Mouse (Mus musculus) testis, postnatal 14 days (tissue): ENCODE measurements around the gene Aicda.
"Not testable (repeated sequence)": the region's sequence is repeated elsewhere in the genome, so short reads cannot be mapped to it uniquely, and the experiment has no call there.

ENCODE experiments used
- DNase-seq: peaks from one replicate; pipeline ENCODE4 v3.0.0; 2021; ENCODE audit warnings: low spot score

Aicda gene

DNA sequence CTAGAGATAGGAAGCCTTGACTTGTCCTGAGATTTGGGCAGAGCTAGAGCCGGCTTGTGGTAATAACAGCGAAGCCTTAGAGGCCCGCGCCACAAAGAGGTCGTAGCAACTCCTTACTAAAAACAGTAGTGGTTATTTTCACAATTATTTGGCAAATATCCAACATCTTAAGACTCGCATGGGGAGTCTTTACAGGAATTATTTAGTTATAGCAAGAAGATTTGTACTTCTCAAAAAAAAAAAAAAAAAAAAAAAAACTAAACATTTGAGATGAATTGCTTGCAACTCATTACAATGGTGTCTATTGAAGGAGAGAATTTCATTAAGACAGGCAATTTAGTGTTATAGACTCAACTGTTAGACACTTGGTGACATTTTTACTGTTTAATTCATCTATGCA is 501 bp downstream of the Aicda start:
- DNase-seq = no peak

DNA sequence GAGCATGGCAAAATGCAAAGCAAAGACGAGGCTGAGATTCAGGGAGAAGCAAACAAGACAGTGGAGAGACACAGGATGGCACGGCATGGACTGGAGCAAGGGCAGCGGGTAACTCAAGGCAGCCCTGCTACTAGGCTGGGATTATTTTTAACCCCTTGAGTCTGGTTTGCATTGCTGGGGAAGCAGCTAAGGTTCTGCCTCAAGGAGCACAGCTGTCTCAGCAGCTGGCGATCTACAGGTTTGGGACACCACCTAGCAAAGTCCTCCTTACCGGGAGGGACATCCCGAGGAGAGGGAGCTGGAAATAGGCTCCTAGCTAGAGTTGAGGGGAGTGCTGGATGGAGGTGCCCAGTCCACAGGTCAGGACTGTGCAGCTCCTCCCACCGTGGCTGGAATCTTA is 1.7 kb downstream of the Aicda start:
- DNase-seq = no peak

GRCm38 (mm10) chr6:122556959-122557561 is 3.5 kb downstream of the Aicda start:
- peak; percentile 42 for DNase-seq

- peak; percentile 63 for DNase-seq
These were observed 6.8 kb downstream of the Aicda start for GRCm38 (mm10) chr6:122560427-122560826.

DNA sequence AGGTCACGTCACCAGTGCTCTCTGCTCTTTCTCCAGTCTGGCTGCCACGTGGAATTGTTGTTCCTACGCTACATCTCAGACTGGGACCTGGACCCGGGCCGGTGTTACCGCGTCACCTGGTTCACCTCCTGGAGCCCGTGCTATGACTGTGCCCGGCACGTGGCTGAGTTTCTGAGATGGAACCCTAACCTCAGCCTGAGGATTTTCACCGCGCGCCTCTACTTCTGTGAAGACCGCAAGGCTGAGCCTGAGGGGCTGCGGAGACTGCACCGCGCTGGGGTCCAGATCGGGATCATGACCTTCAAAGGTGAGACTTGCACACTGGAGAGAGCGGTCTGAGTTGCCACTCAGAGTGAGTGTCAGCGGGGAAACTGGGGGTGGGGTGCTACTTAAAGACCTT is 7.4 kb downstream of the Aicda start:
- no peak for DNase-seq

- DNase-seq = peak; percentile 21
These were observed 8.9 kb downstream of the Aicda start for GRCm38 (mm10) chr6:122562463-122562862.

DNA sequence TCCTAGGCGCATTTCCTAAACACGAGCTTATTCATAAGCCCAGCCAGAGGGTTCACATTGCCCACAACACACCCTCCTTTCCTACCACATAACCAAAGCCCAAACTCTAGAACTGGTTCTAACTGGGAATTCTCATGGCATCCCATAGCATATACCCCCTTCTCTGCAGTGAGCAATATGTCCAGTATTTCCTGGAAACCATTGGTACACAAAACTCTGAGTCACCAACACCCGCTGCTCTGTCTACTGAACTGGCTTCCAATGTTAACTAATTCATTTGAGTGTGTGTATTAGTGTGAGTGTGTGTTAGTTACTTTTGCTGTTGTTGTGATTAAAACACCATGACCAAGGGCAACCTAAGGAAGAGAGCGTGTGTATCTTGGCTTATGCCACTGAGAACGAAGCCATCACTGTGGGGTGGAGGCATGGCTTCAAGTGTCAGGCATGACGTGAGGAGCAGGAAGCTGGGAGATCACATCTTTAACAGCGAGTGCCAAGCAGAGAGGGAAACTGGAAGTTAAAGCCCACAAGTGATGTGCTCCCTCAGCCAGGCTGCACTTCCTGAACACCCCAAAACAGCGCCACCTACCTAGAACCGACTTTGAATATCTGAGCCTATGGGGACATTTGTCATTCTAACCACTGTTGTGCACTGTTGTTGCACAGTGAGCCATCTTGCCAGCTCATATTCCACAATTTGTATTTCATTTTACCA is 11.6 kb downstream of the Aicda start:
- DNase-seq = no peak

GRCm38 (mm10) chr6:122569113-122569512 is 15.5 kb downstream of the Aicda start:
- DNase-seq = no peak

GRCm38 (mm10) chr6:122569762-122570161 is 16.2 kb downstream of the Aicda start:
- DNase-seq = no peak

GRCm38 (mm10) chr6:122570695-122571616 is 17.4 kb downstream of the Aicda start:
- DNase-seq = no peak

- no peak for DNase-seq
These were observed 18.0 kb downstream of the Aicda start for GRCm38 (mm10) chr6:122571617-122571959.

DNA sequence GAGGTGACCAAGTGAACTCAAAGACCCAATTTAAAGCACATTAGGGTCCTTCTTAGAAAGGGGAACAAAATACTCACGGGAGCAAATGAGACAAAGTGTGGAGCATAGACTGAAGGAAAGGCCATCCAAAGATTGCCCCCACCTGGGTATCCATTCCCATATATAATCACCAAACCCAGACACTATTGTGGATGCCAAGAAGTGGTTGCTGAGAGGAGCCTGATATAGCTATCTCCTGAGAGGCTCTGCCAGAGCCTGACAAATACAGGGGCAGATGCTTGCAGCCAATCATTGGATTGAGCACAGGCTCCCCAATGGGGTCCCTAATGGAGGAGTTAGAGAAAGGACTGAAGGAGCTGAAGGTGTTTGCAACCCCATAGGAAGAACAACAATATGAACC is 21.4 kb downstream of the Aicda start:
- not testable (repeated sequence) for DNase-seq

DNA sequence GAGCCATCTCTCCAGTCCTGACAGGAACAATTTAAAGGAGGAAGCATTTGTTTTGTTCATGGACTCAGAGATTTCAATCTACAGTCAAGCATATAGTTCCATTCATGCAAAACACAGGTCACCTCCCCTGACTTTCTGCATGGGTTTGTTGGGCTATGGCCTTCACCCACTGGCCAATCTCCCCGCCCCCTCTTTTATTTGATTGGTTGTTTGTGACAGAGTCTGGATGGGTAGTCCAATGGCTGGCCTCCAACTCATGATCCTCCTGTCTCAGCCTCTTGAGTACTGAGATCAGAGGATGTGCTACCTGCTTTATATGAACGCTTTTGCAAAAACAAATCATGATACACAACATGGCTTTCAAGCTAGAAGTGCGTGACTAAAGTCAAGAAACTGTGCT is 23.4 kb downstream of the Aicda start:
- no peak for DNase-seq

DNA sequence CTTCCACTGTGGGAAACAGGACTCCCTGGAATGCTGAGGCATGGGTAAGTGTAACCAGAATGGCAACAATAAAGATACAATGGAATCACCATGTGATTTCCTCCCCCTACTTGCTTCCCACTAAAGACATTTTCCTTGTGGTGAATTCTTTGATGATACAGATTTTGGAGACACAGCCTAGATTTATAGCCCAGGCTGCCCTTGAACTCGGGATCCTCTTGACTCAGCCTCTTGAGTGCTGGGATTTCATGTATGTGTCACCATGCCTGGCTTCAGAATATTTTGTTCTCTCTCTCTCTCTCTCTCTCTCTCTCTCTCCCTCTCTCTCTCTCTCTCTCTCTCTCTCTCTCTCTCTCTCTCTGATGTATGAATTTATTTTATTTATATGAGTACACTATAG is 25.5 kb downstream of the Aicda start:
- DNase-seq = no peak

- no peak for DNase-seq
These were observed 37.6 kb downstream of the Aicda start for GRCm38 (mm10) chr6:122591027-122591758.

GRCm38 (mm10) chr6:122592905-122593304 is 39.3 kb downstream of the Aicda start:
- no peak for DNase-seq

GRCm38 (mm10) chr6:122595637-122596036 is 42.0 kb downstream of the Aicda start:
- DNase-seq = no peak

DNA sequence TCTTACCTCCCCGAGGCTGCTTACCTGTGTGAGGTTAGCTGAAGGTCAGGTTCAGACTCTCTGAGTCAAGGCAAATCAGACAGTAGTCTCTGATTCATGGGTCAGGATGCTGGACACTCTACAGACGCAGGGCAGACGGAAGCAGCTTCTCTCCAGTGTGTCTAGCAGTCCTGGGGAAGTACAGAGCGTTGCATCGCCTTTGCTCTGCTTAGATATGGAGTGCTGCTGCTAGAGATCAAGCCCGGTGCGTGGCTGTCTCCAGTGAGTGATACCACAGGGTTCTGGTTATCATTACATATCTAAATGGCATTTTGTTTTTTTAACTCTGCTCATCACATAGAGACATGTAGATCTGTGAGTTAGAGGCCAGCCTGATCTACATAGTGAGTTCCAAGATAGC is 43.0 kb downstream of the Aicda start:
- no peak for DNase-seq

DNA sequence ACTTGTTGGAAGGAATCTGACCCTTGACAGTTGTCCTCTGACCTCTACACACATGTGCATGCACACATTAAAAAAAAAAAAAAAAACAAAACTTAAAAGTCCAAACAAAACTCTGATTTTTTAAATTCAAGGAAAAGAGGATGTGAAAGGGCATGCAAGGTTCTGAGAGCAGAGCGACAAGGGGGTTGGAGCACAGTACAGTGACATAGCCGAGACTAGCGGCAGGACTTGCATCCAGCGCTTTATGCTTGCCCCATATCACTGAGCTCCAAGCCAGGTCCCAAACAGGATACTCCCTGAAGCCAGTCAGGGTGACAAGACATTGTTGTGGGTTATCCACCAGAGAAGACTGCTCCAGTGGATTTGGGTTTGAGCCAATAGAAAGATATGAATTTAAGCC is 44.4 kb downstream of the Aicda start:
- DNase-seq = no peak

- no peak for DNase-seq
These were observed 44.8 kb downstream of the Aicda start for GRCm38 (mm10) chr6:122598436-122598835.

- no peak for DNase-seq
These were observed 45.6 kb downstream of the Aicda start for GRCm38 (mm10) chr6:122599054-122599737.
